Mouse (Mus musculus) neural tube, embryonic 15.5 days (tissue): Measurements from ENCODE around the gene Cpm. TPM values are rescaled to one million over a fixed set of nuclear protein-coding genes. Genes with fewer than 3 reads are reported as not detected.

Experiments
- ATAC-seq: fragments of 200-750 bp; cut with Nextera tagmentation; 2 replicates; pipeline ENCODE4 v1.8.0; 2017; ENCODE audit warnings: mild to moderate bottlenecking, moderate TSS enrichment, moderate library complexity; ENCODE audit not compliant: low FRiP score
- H3K27ac ChIP-seq: fragments of 300-500 bp; sonication (generic); replicated peaks from 2 replicates; pipeline ENCODE4 v1.5.1; 2015; ENCODE audit warnings: mild to moderate bottlenecking, inconsistent platforms
- H3K27me3 ChIP-seq: fragments of 300-500 bp; sonication (generic); replicated peaks from 2 replicates; pipeline ENCODE4 v1.6.1; 2015; ENCODE audit warnings: inconsistent platforms
- H3K36me3 ChIP-seq: fragments of 300-500 bp; sonication (generic); 2 replicates; pipeline ENCODE4 v1.6.1; 2015; ENCODE audit warnings: inconsistent platforms
- H3K4me1 ChIP-seq: fragments of 300-500 bp; sonication (generic); 2 replicates; pipeline ENCODE4 v1.6.1; 2015; ENCODE audit warnings: inconsistent platforms
- H3K4me2 ChIP-seq: fragments of 300-500 bp; sonication (generic); 2 replicates; pipeline ENCODE4 v1.6.1; 2015; ENCODE audit warnings: inconsistent platforms, mild to moderate bottlenecking, moderate library complexity
- H3K4me3 ChIP-seq: fragments of 300-500 bp; sonication (generic); replicated peaks from 2 replicates; pipeline ENCODE4 v1.5.1; 2015; ENCODE audit warnings: mild to moderate bottlenecking, inconsistent platforms
- H3K9ac ChIP-seq: fragments of 300-500 bp; sonication (generic); replicated peaks from 2 replicates; pipeline ENCODE4 v1.6.1; 2015; ENCODE audit warnings: mild to moderate bottlenecking, inconsistent platforms
- H3K9me3 ChIP-seq: fragments of 300-500 bp; sonication (generic); replicated peaks from 2 replicates; pipeline ENCODE4 v1.6.1; 2016; ENCODE audit warnings: inconsistent platforms
- WGBS: fragments of 180-500 bp; shearing (Covaris S2); methylation state at CpG from one replicate; pipeline ENCODE4 v1.1.7; 2015; ENCODE audit warnings: mixed read lengths; 5-methylcytosine and 5-hydroxymethylcytosine counted together
- polyA plus RNA-seq: library from polyadenylated mRNA; unstranded; fragments of >200 nt; fragmentation: Nextera tagmentation; extraction: Ambion mirVana; gene quantifications from 2 replicates; pipeline ENCODE4 v1.2.1, GENCODE M21; 2015

The Cpm gene
- polyA plus RNA-seq, 1 experiment from 2014 or later: 4.1 TPM

- no peak overlapping the region for H3K27ac ChIP-seq
- H3K27me3 ChIP-seq: no peaks in the 10 kb centered on the region
- no peaks in the 10 kb centered on the region for H3K36me3 ChIP-seq
- ATAC-seq: no peak
- H3K4me1 ChIP-seq: peaks cover 7% of the 10 kb centered on the region; the same call in 1 of the 2 replicates
- 94% methylated on average over 12 of the region's 12 CpGs for WGBS
- no peak overlapping the region for H3K4me3 ChIP-seq
- H3K9me3 ChIP-seq: no peaks in the 10 kb centered on the region
- no peak overlapping the region for H3K9ac ChIP-seq
- H3K4me2 ChIP-seq: no peak overlapping the region
Measured at GRCm38 (mm10) chr10:117650042-117650655, 20.8 kb downstream of the Cpm start.

- H3K9ac ChIP-seq: no peak overlapping the region
- H3K27me3 ChIP-seq: no peaks in the 10 kb centered on the region
- peaks cover 7% of the 10 kb centered on the region; the same call in 1 of the 2 replicates for H3K4me1 ChIP-seq
- WGBS: 87% methylated on average over 7 of the region's 7 CpGs
- no peak overlapping the region for H3K27ac ChIP-seq
- no peaks in the 10 kb centered on the region for H3K9me3 ChIP-seq
- no peak overlapping the region for H3K4me2 ChIP-seq
- H3K4me3 ChIP-seq: no peak overlapping the region
- H3K36me3 ChIP-seq: no peaks in the 10 kb centered on the region
- ATAC-seq: no peak
Measured at GRCm38 (mm10) chr10:117650725-117651124, 21.4 kb downstream of the Cpm start.

- ATAC-seq: no peak
- no peaks in the 10 kb centered on the region for H3K27me3 ChIP-seq
- H3K27ac ChIP-seq: no peak overlapping the region
- H3K9me3 ChIP-seq: no peaks in the 10 kb centered on the region
- no peaks in the 10 kb centered on the region for H3K36me3 ChIP-seq
- H3K4me1 ChIP-seq: peaks cover 6% of the 10 kb centered on the region; the same call in 1 of the 2 replicates
- no peak overlapping the region for H3K9ac ChIP-seq
- no peak overlapping the region for H3K4me2 ChIP-seq
- 72% methylated on average over 10 of the region's 10 CpGs for WGBS
- H3K4me3 ChIP-seq: no peak overlapping the region
Measured at GRCm38 (mm10) chr10:117651587-117652377, 22.5 kb downstream of the Cpm start.

- 94% methylated on average over 4 of the region's 4 CpGs for WGBS
- Histone ChIP-seq H3K4me2 (no peak overlapping the region), H3K36me3 (no peaks in the 10 kb centered on the region), H3K27me3 (no peaks in the 10 kb centered on the region), H3K4me1 (peaks cover under 1% of the 10 kb centered on the region; the same call in 1 of the 2 replicates), H3K9ac (no peak overlapping the region), H3K27ac (no peak overlapping the region), H3K4me3 (no peak overlapping the region), H3K9me3 (no peaks in the 10 kb centered on the region)
- no peak for ATAC-seq
Measured at GRCm38 (mm10) chr10:117652378-117652774, 23.1 kb downstream of the Cpm start.

- H3K4me3 ChIP-seq: no peak overlapping the region
- no peak for ATAC-seq
Measured at GRCm38 (mm10) chr10:117652930-117653778, 23.9 kb downstream of the Cpm start.

GRCm38 (mm10) chr10:117653779-117654173 is 24.5 kb downstream of the Cpm start:
- ATAC-seq: no peak
- Histone ChIP-seq H3K4me3 (no peak overlapping the region), H3K4me1 (no peaks in the 10 kb centered on the region), H3K9me3 (no peaks in the 10 kb centered on the region), H3K36me3 (no peaks in the 10 kb centered on the region), H3K9ac (no peak overlapping the region), H3K4me2 (no peak overlapping the region), H3K27ac (no peak overlapping the region), H3K27me3 (no peaks in the 10 kb centered on the region)
- WGBS: 95% methylated on average over 7 of the region's 7 CpGs

More at GRCm38 (mm10) chr10:117652930-117653778, 23.9 kb downstream of the Cpm start:
- Histone ChIP-seq H3K27me3 (no peaks in the 10 kb centered on the region), H3K4me1 (no peaks in the 10 kb centered on the region), H3K27ac (no peak overlapping the region), H3K9ac (no peak overlapping the region), H3K9me3 (no peaks in the 10 kb centered on the region), H3K36me3 (no peaks in the 10 kb centered on the region), H3K4me2 (no peak overlapping the region)
- WGBS: 90% methylated on average over 8 of the region's 8 CpGs

DNA sequence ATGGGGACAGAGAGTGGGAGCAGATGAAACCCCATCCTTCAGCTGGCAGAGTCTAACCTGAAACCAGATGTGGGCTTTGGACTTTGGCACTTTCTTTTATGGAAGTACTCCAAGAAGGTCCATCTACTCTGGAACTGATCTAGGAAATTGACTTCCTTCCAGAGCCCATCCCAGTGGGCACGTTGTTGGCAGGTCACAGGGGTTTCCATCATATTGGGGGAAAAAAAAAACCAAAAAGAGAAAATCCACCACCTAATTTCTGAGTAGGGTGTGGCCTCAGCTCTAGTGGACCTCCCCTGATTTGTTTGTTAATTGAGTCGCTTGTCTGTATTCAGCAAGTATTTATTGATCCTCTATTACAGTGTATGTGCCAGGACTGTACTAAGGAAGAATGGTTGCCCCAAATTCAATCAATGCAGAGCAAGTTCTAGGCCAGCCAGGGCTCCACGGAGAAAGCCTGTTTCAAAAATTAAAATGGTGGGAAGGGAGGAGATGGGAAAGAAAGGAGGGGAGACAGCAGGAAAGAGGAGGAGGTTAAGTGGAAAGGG is 25.4 kb downstream of the Cpm start:
- Histone ChIP-seq H3K4me2 (no peak overlapping the region), H3K27me3 (no peaks in the 10 kb centered on the region), H3K9me3 (no peaks in the 10 kb centered on the region), H3K4me1 (no peaks in the 10 kb centered on the region), H3K27ac (no peak overlapping the region), H3K9ac (no peak overlapping the region), H3K4me3 (no peak overlapping the region), H3K36me3 (no peaks in the 10 kb centered on the region)
- 85% methylated on average over 3 of the region's 3 CpGs for WGBS
- ATAC-seq: no peak

GRCm38 (mm10) chr10:117655460-117655859 is 26.2 kb downstream of the Cpm start:
- Histone ChIP-seq H3K4me1 (no peaks in the 10 kb centered on the region), H3K27me3 (no peaks in the 10 kb centered on the region), H3K36me3 (no peaks in the 10 kb centered on the region), H3K27ac (no peak overlapping the region), H3K9me3 (no peaks in the 10 kb centered on the region), H3K4me2 (no peak overlapping the region), H3K4me3 (no peak overlapping the region), H3K9ac (no peak overlapping the region)
- 88% methylated on average over 9 of the region's 9 CpGs for WGBS
- ATAC-seq: no peak

GRCm38 (mm10) chr10:117655908-117656661 is 26.8 kb downstream of the Cpm start:
- no peak overlapping the region for H3K9ac ChIP-seq
- no peak for ATAC-seq
- H3K27me3 ChIP-seq: no peaks in the 10 kb centered on the region
- H3K4me2 ChIP-seq: no peak overlapping the region
- WGBS: 74% methylated on average over 7 of the region's 7 CpGs
- H3K27ac ChIP-seq: no peak overlapping the region
- no peaks in the 10 kb centered on the region for H3K36me3 ChIP-seq
- no peaks in the 10 kb centered on the region for H3K9me3 ChIP-seq
- H3K4me3 ChIP-seq: no peak overlapping the region
- no peaks in the 10 kb centered on the region for H3K4me1 ChIP-seq

GRCm38 (mm10) chr10:117656662-117656962 is 27.3 kb downstream of the Cpm start:
- 93% methylated on average over 6 of the region's 6 CpGs for WGBS
- Histone ChIP-seq H3K4me1 (no peaks in the 10 kb centered on the region), H3K4me2 (no peak overlapping the region), H3K36me3 (no peaks in the 10 kb centered on the region), H3K9ac (no peak overlapping the region), H3K27ac (no peak overlapping the region), H3K4me3 (no peak overlapping the region), H3K9me3 (no peaks in the 10 kb centered on the region), H3K27me3 (no peaks in the 10 kb centered on the region)
- no peak for ATAC-seq
